Mouse (Mus musculus) heart, embryonic 11.5 days (tissue): ENCODE data around the gene Tbc1d2. TPM values are rescaled to one million over a fixed set of nuclear protein-coding genes. Genes with fewer than 3 reads are reported as not detected.

Source experiments
- ATAC-seq: fragments of 200-750 bp; cut with Nextera tagmentation; replicated peaks from 2 replicates; pipeline ENCODE4 v1.8.0; 2017; ENCODE audit warnings: moderate library complexity; ENCODE audit not compliant: insufficient number of reproducible peaks, low FRiP score, low TSS enrichment
- H3K27ac ChIP-seq: fragments of 300-500 bp; sonication (generic); 2 replicates; pipeline ENCODE4 v1.5.1; 2014; ENCODE audit warnings: mild to moderate bottlenecking, low read depth, low read length
- H3K27me3 ChIP-seq: fragments of 300-500 bp; sonication (generic); 2 replicates; pipeline ENCODE4 v1.6.1; 2014; ENCODE audit warnings: mild to moderate bottlenecking, low read length, mixed read lengths; ENCODE audit not compliant: control insufficient read depth, insufficient read depth
- H3K36me3 ChIP-seq: fragments of 300-500 bp; sonication (generic); 2 replicates; pipeline ENCODE4 v1.6.1; 2014; ENCODE audit warnings: mild to moderate bottlenecking, low read length, moderate library complexity, mixed read lengths; ENCODE audit not compliant: control insufficient read depth, insufficient read depth
- H3K4me1 ChIP-seq: fragments of 300-500 bp; sonication (generic); 2 replicates; pipeline ENCODE4 v1.6.1; 2014; ENCODE audit warnings: low read length; ENCODE audit not compliant: control insufficient read depth, insufficient read depth
- H3K4me2 ChIP-seq: fragments of 300-500 bp; sonication (generic); 2 replicates; pipeline ENCODE4 v1.6.1; 2014; ENCODE audit warnings: mild to moderate bottlenecking, moderate library complexity
- H3K4me3 ChIP-seq: fragments of 300-500 bp; sonication (generic); 2 replicates; pipeline ENCODE4 v1.5.1; 2014; ENCODE audit warnings: low read depth, low read length
- H3K9ac ChIP-seq: fragments of 300-500 bp; sonication (generic); 2 replicates; pipeline ENCODE4 v1.6.1; 2014; ENCODE audit warnings: mild to moderate bottlenecking, low read depth, low read length, moderate library complexity
- H3K9me3 ChIP-seq: fragments of 300-500 bp; sonication (generic); replicated peaks from 2 replicates; pipeline ENCODE4 v1.6.1; 2016; ENCODE audit warnings: low read length; ENCODE audit not compliant: control insufficient read depth
- WGBS: fragments of 180-500 bp; shearing (Covaris S2); extraction: QIAGEN DNeasy Blood & Tissue Kit; methylation state at CpG from one replicate; pipeline ENCODE4 v1.1.7; 2014; ENCODE audit not compliant: insufficient replicate concordance; 5-methylcytosine and 5-hydroxymethylcytosine counted together
- polyA plus RNA-seq: library from polyadenylated mRNA; unstranded; fragments of >200 nt; fragmentation: Nextera tagmentation; extraction: Ambion mirVana; gene quantifications from 2 replicates; pipeline ENCODE4 v1.2.1, GENCODE M21; 2014

Tbc1d2 gene
- polyA plus RNA-seq, 1 experiment from 2014 or later = 0.30 TPM

DNA sequence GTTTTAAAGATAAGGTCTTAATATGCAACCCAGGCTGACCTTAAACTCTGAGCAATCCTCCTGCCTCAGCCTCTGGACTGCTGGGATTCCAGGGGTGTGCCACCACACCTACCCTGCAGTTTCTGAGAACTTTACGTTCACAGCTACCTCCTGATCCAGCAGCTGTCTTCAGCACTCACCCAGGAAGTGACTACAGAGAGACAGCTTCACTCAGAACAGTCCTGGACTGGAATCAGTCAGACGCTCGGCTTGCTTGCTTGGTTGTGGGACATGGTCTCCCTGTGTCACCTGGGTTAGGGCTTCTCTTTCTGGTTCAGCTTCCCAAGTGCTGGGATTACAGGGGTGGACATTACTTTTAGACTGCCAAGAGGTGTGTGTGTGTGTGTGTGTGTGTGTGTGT is 93.1 kb downstream of the Tbc1d2 start:
- Histone ChIP-seq H3K27ac (no peak overlapping the region), H3K36me3 (no peaks in the 10 kb centered on the region), H3K4me2 (no peak overlapping the region), H3K27me3 (no peaks in the 10 kb centered on the region), H3K4me3 (no peak overlapping the region), H3K9ac (no peak overlapping the region), H3K4me1 (no peaks in the 10 kb centered on the region; the same call in 1 of the 2 replicates), H3K9me3 (no peaks in the 10 kb centered on the region)
- ATAC-seq = no peak
- WGBS = 71% methylated on average over 3 of the region's 3 CpGs

DNA sequence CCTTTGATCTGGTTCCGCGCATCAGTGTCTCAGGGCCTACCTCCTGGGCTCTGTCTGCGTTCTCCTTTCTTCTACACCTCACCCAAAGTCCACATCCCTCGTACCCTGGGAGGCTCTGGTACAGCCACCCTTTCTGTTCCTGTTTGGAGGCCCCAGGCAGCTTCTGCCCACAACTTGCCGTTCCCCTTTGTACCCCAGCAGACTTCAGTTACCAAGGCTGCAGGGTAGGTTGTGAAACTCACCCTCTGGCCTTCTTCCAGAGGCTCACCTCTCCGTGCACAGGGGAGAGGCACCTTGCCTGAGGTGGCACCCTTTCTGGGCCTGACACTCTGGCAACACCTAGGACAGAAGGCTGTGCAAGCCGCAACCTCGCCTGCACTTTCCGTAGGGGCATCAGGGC is 94.2 kb downstream of the Tbc1d2 start:
- no peak for ATAC-seq
- Histone ChIP-seq H3K4me3 (no peak overlapping the region), H3K27ac (no peak overlapping the region), H3K9ac (no peak overlapping the region), H3K36me3 (no peaks in the 10 kb centered on the region), H3K4me1 (no peaks in the 10 kb centered on the region; the same call in 1 of the 2 replicates), H3K4me2 (no peak overlapping the region), H3K9me3 (no peaks in the 10 kb centered on the region), H3K27me3 (no peaks in the 10 kb centered on the region)
- WGBS = 80% methylated on average over 9 of the region's 9 CpGs

Other genes with a start within 250 kb of the Tbc1d2 start
- gene Hemgn, start 236.7 kb downstream of the Tbc1d2 start, polyA plus RNA-seq = 64.3 and 76.3 TPM in 2 replicates
- gene Anp32b, start 199.3 kb downstream of the Tbc1d2 start, polyA plus RNA-seq = 213 and 243 TPM in 2 replicates
- gene Nans, start 161.0 kb downstream of the Tbc1d2 start, polyA plus RNA-seq = 75.7 and 84.2 TPM in 2 replicates
- gene Trim14, start 114.1 kb downstream of the Tbc1d2 start, polyA plus RNA-seq = 0.49 and 1.8 TPM in 2 replicates
- gene Coro2a, start 48.0 kb downstream of the Tbc1d2 start, polyA plus RNA-seq = 0.50 and 0.56 TPM in 2 replicates